Mouse (Mus musculus) hindbrain, embryonic 15.5 days (tissue): ENCODE measurements around the gene Hrg. TPM values are rescaled to one million over a fixed set of nuclear protein-coding genes. Genes with fewer than 3 reads are reported as not detected.

Experiments
- ATAC-seq: fragments of 200-750 bp; cut with Nextera tagmentation; 2 replicates; pipeline ENCODE4 v1.8.0; 2017; ENCODE audit warnings: low read depth, moderate number of reproducible peaks, moderate TSS enrichment; ENCODE audit not compliant: low FRiP score
- H3K27ac ChIP-seq: fragments of 300-500 bp; sonication (generic); replicated peaks from 2 replicates; pipeline ENCODE4 v1.5.1; 2015; ENCODE audit warnings: mild to moderate bottlenecking, inconsistent platforms
- H3K27me3 ChIP-seq: fragments of 300-500 bp; sonication (generic); 2 replicates; pipeline ENCODE4 v1.6.1; 2015; ENCODE audit warnings: control low read depth, inconsistent platforms
- H3K36me3 ChIP-seq: fragments of 300-500 bp; sonication (generic); 2 replicates; pipeline ENCODE4 v1.6.1; 2015; ENCODE audit warnings: control low read depth, inconsistent platforms
- H3K4me1 ChIP-seq: fragments of 300-500 bp; sonication (generic); replicated peaks from 2 replicates; pipeline ENCODE4 v1.6.1; 2015; ENCODE audit warnings: control low read depth, inconsistent platforms
- H3K4me2 ChIP-seq: fragments of 300-500 bp; sonication (generic); 2 replicates; pipeline ENCODE4 v1.6.1; 2015; ENCODE audit warnings: moderate library complexity, mild to moderate bottlenecking, inconsistent platforms
- H3K4me3 ChIP-seq: fragments of 300-500 bp; sonication (generic); 2 replicates; pipeline ENCODE4 v1.5.1; 2015; ENCODE audit warnings: mild to moderate bottlenecking, inconsistent platforms
- H3K9ac ChIP-seq: fragments of 300-500 bp; sonication (generic); 2 replicates; pipeline ENCODE4 v1.6.1; 2015; ENCODE audit warnings: inconsistent platforms
- H3K9me3 ChIP-seq: fragments of 300-500 bp; sonication (generic); 2 replicates; pipeline ENCODE4 v1.6.1; 2016; ENCODE audit warnings: control low read depth, inconsistent platforms
- WGBS: fragments of 180-500 bp; shearing (Covaris S2); methylation state at CpG from one replicate; pipeline ENCODE4 v1.1.7; 2015; 5-methylcytosine and 5-hydroxymethylcytosine counted together
- polyA plus RNA-seq: library from polyadenylated mRNA; unstranded; fragments of >200 nt; fragmentation: Nextera tagmentation; extraction: Ambion mirVana; gene quantifications from 2 replicates; pipeline ENCODE4 v1.2.1, GENCODE M21; 2015

Hrg gene
- not detected in 2 replicates for polyA plus RNA-seq

GRCm38 (mm10) chr16:22950840-22951395 lies at the start of gene Hrg:
Gene Hrg (plus strand): TSS chr16:22951072.
- ATAC-seq, result no peak
- WGBS, result 93% methylated on average over 6 of the region's 6 CpGs
- Histone ChIP-seq H3K27me3 (no peaks in the 10 kb centered on the region), H3K36me3 (no peaks in the 10 kb centered on the region), H3K9me3 (no peaks in the 10 kb centered on the region), H3K4me1 (no peaks in the 10 kb centered on the region), H3K27ac (no peak within 1 kb of the TSS), H3K4me2 (no peak within 1 kb of the TSS), H3K9ac (no peak within 1 kb of the TSS), H3K4me3 (no peak within 1 kb of the TSS)

DNA sequence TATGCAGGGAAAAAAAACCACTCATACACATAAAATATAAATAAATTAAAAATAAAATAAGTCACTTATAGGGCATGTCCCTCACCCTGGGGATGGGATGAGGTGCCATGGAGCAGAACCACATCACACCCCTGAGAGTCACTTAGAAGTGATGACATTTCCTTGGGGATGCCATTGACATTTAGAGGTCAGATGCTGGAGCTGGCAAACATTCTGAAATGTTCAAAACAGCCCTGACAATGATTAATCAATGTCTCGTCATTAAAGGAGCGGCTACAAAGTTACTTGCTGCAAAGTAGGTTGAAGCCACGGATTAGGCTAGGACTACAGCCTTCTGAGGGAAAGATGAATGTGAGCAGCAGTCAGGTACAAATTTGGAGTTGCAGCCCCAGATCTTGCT lies 49.5 kb upstream of the Hrg start:
- 72% methylated on average over 3 of the region's 3 CpGs for WGBS
- Histone ChIP-seq H3K27me3 (no peaks in the 10 kb centered on the region), H3K36me3 (no peaks in the 10 kb centered on the region), H3K4me2 (no peak overlapping the region), H3K27ac (no peak overlapping the region), H3K4me3 (no peak overlapping the region), H3K4me1 (no peaks in the 10 kb centered on the region), H3K9me3 (no peaks in the 10 kb centered on the region), H3K9ac (no peak overlapping the region)
- no peak for ATAC-seq

GRCm38 (mm10) chr16:22909290-22909689 lies 41.6 kb upstream of the Hrg start:
- no peaks in the 10 kb centered on the region for H3K4me1 ChIP-seq
- H3K9ac ChIP-seq, result no peak overlapping the region
- no peak overlapping the region for H3K4me3 ChIP-seq
- WGBS, result 93% methylated on average over 6 of the region's 6 CpGs
- H3K9me3 ChIP-seq, result no peaks in the 10 kb centered on the region
- H3K27me3 ChIP-seq, result no peaks in the 10 kb centered on the region
- no peak overlapping the region for H3K27ac ChIP-seq
- no peak for ATAC-seq
- H3K36me3 ChIP-seq, result no peaks in the 10 kb centered on the region
- no peak overlapping the region for H3K4me2 ChIP-seq

- no peak overlapping the region for H3K4me3 ChIP-seq
- no peak for ATAC-seq
- WGBS, result 89% methylated on average over 3 of the region's 3 CpGs
Observed at GRCm38 (mm10) chr16:22911986-22912385, 38.9 kb upstream of the Hrg start.

GRCm38 (mm10) chr16:22912886-22913285 lies 38.0 kb upstream of the Hrg start:
- no peak for ATAC-seq
- Histone ChIP-seq H3K9me3 (no peaks in the 10 kb centered on the region), H3K27ac (no peak overlapping the region), H3K4me2 (no peak overlapping the region), H3K36me3 (no peaks in the 10 kb centered on the region), H3K9ac (no peak overlapping the region), H3K4me1 (no peaks in the 10 kb centered on the region), H3K27me3 (no peaks in the 10 kb centered on the region), H3K4me3 (no peak overlapping the region)
- WGBS, result 78% methylated on average over 6 of the region's 6 CpGs

More at GRCm38 (mm10) chr16:22911986-22912385, 38.9 kb upstream of the Hrg start:
- H3K27ac ChIP-seq, result no peak overlapping the region
- H3K9me3 ChIP-seq, result no peaks in the 10 kb centered on the region
- H3K36me3 ChIP-seq, result no peaks in the 10 kb centered on the region
- no peak overlapping the region for H3K4me2 ChIP-seq
- H3K27me3 ChIP-seq, result no peaks in the 10 kb centered on the region
- H3K4me1 ChIP-seq, result no peaks in the 10 kb centered on the region
- no peak overlapping the region for H3K9ac ChIP-seq

DNA sequence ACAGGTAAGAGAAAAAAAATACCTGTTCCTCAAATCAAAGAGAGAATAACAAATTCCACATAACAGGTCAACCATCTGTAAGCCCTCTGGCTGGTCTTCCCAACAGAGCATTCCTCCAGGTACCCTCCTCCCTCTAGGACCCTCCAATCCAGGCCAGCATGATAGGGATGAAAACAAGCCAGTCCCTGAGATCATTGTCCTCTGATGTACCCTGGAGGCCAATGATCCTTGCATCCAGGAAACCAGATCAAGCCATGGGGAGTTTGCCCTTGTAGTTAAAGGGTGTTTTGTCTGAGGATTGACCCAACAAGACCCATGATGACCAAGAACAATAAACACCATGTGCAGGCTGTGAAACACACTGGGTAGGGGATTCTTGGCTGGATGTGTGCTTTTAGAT lies 36.6 kb upstream of the Hrg start:
- no peaks in the 10 kb centered on the region for H3K9me3 ChIP-seq
- H3K4me3 ChIP-seq, result no peak overlapping the region
- H3K36me3 ChIP-seq, result no peaks in the 10 kb centered on the region
- no peak for ATAC-seq
- H3K9ac ChIP-seq, result no peak overlapping the region
- no peak overlapping the region for H3K27ac ChIP-seq
- H3K4me1 ChIP-seq, result no peaks in the 10 kb centered on the region
- no peaks in the 10 kb centered on the region for H3K27me3 ChIP-seq
- H3K4me2 ChIP-seq, result no peak overlapping the region

DNA sequence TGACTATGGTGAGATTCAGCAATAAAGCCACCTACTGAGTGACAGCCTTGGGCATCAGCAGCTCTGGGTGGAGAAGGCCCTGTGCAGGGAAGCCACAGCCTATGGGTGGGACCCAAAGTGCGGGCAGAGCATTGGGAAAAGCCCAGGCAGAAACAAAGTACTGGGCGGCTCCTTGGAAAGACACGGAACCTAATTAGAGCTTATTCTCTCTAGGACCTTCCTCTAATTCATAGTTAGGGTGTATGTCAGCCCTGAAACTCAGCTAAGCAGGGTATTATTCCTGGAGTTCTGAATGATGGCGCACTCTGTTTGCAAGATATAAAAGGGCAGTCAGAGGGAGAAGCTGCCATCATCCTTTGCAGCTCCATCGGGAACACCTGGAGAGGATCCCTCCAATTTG lies 32.8 kb upstream of the Hrg start, which contains the start of gene Fetub:
Fetub (plus strand) TSS at position 301 of the 400 bp plus-strand sequence.
- H3K27me3 ChIP-seq, result no peaks in the 10 kb centered on the region
- no peak within 1 kb of the TSS for H3K27ac ChIP-seq
- no peak within 1 kb of the TSS for H3K4me3 ChIP-seq
- no peak for ATAC-seq
- no peaks in the 10 kb centered on the region for H3K4me1 ChIP-seq
- H3K4me2 ChIP-seq, result no peak within 1 kb of the TSS
- H3K36me3 ChIP-seq, result no peaks in the 10 kb centered on the region
- WGBS, result 91% methylated on average over 5 of the region's 5 CpGs
- H3K9me3 ChIP-seq, result no peaks in the 10 kb centered on the region
- no peak within 1 kb of the TSS for H3K9ac ChIP-seq

GRCm38 (mm10) chr16:22918664-22919312 lies 32.1 kb upstream of the Hrg start:
- ATAC-seq, result no peak
- WGBS, result 79% methylated on average over 15 of the region's 15 CpGs
- Histone ChIP-seq H3K9me3 (no peaks in the 10 kb centered on the region), H3K9ac (no peak overlapping the region), H3K4me1 (no peaks in the 10 kb centered on the region), H3K36me3 (no peaks in the 10 kb centered on the region), H3K4me2 (no peak overlapping the region), H3K27ac (no peak overlapping the region), H3K27me3 (no peaks in the 10 kb centered on the region), H3K4me3 (no peak overlapping the region)

DNA sequence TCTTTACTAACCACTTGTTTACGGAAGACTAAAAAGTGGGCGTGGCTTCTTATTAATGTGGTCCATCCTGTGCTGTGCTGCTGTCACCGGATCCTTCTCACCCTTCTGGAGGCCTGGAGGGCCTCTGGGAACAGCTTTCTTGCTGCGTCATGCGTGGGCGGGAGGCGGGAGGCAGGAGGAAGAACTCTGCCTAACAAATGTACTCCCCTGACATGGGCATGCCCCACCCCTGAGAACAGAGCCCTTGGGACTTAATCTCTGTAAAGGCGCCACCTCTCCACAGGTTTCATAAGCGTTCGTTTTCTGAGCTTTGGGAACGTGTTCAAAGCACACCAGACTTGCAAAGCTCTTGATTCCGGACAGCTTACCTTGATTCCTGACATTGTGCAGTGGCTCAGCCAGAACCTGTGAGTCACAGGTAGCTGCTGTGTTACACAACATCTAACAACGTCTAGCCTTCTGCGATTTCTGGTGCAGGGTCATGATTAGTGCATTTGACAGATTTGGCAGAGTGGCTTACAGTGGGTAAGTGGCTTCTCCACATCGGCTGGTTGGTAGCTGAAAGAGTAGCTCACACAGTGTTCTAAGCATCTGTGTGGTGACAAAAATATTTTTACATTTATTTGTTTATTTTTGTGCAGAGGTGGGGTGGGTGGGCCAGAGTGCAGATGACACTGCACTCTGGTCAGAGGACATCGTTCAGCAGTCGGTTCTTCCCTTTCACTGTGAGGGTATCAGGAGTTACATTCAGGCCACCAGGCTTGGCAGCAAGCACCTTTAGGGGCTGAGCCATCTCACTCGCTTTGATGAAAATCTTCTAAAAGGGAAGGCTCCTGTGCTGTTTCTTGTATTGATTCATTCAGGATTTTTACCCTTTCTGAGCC lies 30.7 kb upstream of the Hrg start:
- WGBS, result 72% methylated on average over 18 of the region's 18 CpGs
- Histone ChIP-seq H3K27ac (no peak overlapping the region), H3K27me3 (no peaks in the 10 kb centered on the region), H3K4me3 (no peak overlapping the region), H3K4me1 (no peaks in the 10 kb centered on the region), H3K36me3 (no peaks in the 10 kb centered on the region), H3K9ac (no peak overlapping the region), H3K9me3 (no peaks in the 10 kb centered on the region), H3K4me2 (no peak overlapping the region)
- no peak for ATAC-seq

DNA sequence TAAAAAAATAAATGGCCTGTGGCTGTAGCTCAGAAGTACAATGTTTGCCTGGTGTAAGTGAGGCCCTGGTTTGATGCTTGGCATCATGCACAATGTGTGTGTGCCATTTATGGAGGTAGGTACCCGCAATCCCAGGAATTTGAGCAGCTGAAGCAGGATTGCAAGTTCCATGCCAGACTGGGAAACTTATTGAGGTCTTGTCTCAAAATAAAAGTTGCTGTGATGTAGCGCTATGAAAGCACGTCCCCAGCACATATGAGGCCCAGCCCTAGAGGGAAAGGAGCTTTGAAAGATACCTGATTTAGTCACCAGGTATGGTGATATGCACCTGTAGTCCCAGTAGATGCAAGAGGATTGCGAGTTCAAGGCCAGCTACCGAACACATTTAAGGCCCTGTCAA lies 29.1 kb upstream of the Hrg start:
- Histone ChIP-seq H3K36me3 (no peaks in the 10 kb centered on the region), H3K4me3 (no peak overlapping the region), H3K9me3 (no peaks in the 10 kb centered on the region), H3K4me2 (no peak overlapping the region), H3K9ac (no peak overlapping the region), H3K4me1 (no peaks in the 10 kb centered on the region), H3K27me3 (no peaks in the 10 kb centered on the region), H3K27ac (no peak overlapping the region)
- ATAC-seq, result no peak
- 97% methylated on average over 5 of the region's 5 CpGs for WGBS

DNA sequence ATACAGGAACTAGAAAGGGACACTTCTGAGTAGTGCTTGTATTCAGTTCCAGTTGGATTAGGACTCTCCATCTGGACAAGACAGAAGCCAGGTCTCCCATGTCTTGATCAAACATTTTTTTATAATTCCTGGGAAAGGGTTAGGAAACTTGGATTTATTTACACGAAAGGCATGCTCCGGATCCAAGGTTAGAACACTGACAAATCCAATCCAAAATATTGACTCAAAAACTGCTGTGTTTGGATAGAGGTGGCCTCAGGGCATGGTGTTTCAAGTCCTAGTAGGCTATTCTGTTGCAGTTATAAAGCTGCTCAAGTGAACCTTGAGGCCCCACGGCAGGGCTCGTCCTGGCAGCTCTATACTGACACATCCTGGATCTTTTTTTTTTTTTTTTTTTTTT lies 28.4 kb upstream of the Hrg start:
- WGBS, result 90% methylated on average over 4 of the region's 4 CpGs
- H3K4me3 ChIP-seq, result no peak overlapping the region

DNA sequence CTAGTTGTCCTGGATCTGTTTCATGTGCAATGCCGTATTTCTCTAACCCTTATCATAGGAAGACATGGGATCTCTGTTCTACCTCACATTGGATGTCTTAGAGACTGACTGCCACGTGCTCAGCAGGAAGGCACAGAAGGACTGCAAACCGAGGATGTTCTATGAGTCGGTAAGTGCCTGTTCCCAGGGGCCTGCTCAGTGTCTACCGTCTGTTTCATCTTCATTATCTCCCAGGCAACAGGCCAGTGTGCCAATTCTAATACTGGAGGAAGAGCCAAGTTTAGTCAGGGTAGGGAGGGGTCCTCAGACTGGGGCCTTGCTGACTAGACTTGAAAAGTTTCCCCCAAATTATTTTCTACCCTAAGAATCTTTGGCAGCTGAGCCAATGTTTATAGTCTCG lies 21.3 kb upstream of the Hrg start:
- H3K4me1 ChIP-seq, result no peaks in the 10 kb centered on the region

More for the DNA sequence above, 28.4 kb upstream of the Hrg start:
- H3K27ac ChIP-seq, result no peak overlapping the region
- H3K27me3 ChIP-seq, result no peaks in the 10 kb centered on the region
- ATAC-seq, result no peak
- H3K4me1 ChIP-seq, result no peaks in the 10 kb centered on the region
- no peaks in the 10 kb centered on the region for H3K36me3 ChIP-seq
- no peak overlapping the region for H3K9ac ChIP-seq
- no peak overlapping the region for H3K4me2 ChIP-seq
- H3K9me3 ChIP-seq, result no peaks in the 10 kb centered on the region

More for the DNA sequence above, 21.3 kb upstream of the Hrg start:
- H3K27me3 ChIP-seq, result no peaks in the 10 kb centered on the region
- H3K4me3 ChIP-seq, result no peak overlapping the region
- H3K36me3 ChIP-seq, result no peaks in the 10 kb centered on the region
- 46% methylated on average over 6 of the region's 6 CpGs for WGBS
- H3K9ac ChIP-seq, result no peak overlapping the region
- ATAC-seq, result peak; percentile 56; the same call in 1 of the 2 replicates
- H3K27ac ChIP-seq, result no peak overlapping the region
- H3K4me2 ChIP-seq, result no peak overlapping the region
- no peaks in the 10 kb centered on the region for H3K9me3 ChIP-seq
